Mouse (Mus musculus) forebrain, embryonic 15.5 days (tissue): ENCODE measurements around the gene Tmigd3. TPM values are rescaled to one million over a fixed set of nuclear protein-coding genes. Genes with fewer than 3 reads are reported as not detected.

ENCODE experiments used
- ATAC-seq: fragments of 200-750 bp; cut with Nextera tagmentation; replicated peaks from 2 replicates; pipeline ENCODE4 v1.8.0; 2017; ENCODE audit warnings: mild to moderate bottlenecking, moderate TSS enrichment, moderate library complexity
- H3K27ac ChIP-seq: fragments of 300-500 bp; sonication (generic); replicated peaks from 2 replicates; pipeline ENCODE4 v1.5.1; 2015; ENCODE audit warnings: mild to moderate bottlenecking, inconsistent platforms
- H3K27me3 ChIP-seq: fragments of 300-500 bp; sonication (generic); 2 replicates; pipeline ENCODE4 v1.6.1; 2015; ENCODE audit warnings: inconsistent platforms
- H3K36me3 ChIP-seq: fragments of 300-500 bp; sonication (generic); 2 replicates; pipeline ENCODE4 v1.6.1; 2015; ENCODE audit warnings: mild to moderate bottlenecking, inconsistent platforms
- H3K4me1 ChIP-seq: fragments of 300-500 bp; sonication (generic); 2 replicates; pipeline ENCODE4 v1.6.1; 2015; ENCODE audit warnings: inconsistent platforms
- H3K4me2 ChIP-seq: fragments of 300-500 bp; sonication (generic); replicated peaks from 2 replicates; pipeline ENCODE4 v1.6.1; 2015; ENCODE audit warnings: mild to moderate bottlenecking, inconsistent platforms
- H3K4me3 ChIP-seq: fragments of 300-500 bp; sonication (generic); 2 replicates; pipeline ENCODE4 v1.5.1; 2015; ENCODE audit warnings: mild to moderate bottlenecking, inconsistent platforms
- H3K9ac ChIP-seq: fragments of 300-500 bp; sonication (generic); replicated peaks from 2 replicates; pipeline ENCODE4 v1.6.1; 2015; ENCODE audit warnings: mild to moderate bottlenecking, inconsistent platforms
- H3K9me3 ChIP-seq: fragments of 300-500 bp; sonication (generic); 2 replicates; pipeline ENCODE4 v1.6.1; 2016; ENCODE audit warnings: inconsistent platforms
- WGBS: fragments of 180-500 bp; shearing (Covaris S2); methylation state at CpG from one replicate; pipeline ENCODE4 v1.1.7; 2015; ENCODE audit warnings: mixed read lengths; 5-methylcytosine and 5-hydroxymethylcytosine counted together
- polyA plus RNA-seq: library from polyadenylated mRNA; unstranded; fragments of >200 nt; fragmentation: Nextera tagmentation; extraction: Ambion mirVana; gene quantifications from 2 replicates; pipeline ENCODE4 v1.2.1, GENCODE M21; 2015

The Tmigd3 gene
- polyA plus RNA-seq, 1 experiment from 2014 or later, result 0.24 TPM

- no peak for ATAC-seq
- H3K9me3 ChIP-seq, result no peaks in the 10 kb centered on the region
Measured at GRCm38 (mm10) chr3:105877919-105878318, 7.2 kb downstream of the Tmigd3 start.

GRCm38 (mm10) chr3:105878751-105879150, 8.0 kb downstream of the Tmigd3 start:
- no peak overlapping the region for H3K4me2 ChIP-seq
- no peak overlapping the region for H3K9ac ChIP-seq
- no peak overlapping the region for H3K27ac ChIP-seq
- no peaks in the 10 kb centered on the region for H3K9me3 ChIP-seq
- H3K36me3 ChIP-seq, result no peaks in the 10 kb centered on the region
- no peak for ATAC-seq
- whole genome bisulfite sequencing, result 92% methylated on average over 8 of the region's 8 CpGs
- no peak overlapping the region for H3K4me3 ChIP-seq
- no peaks in the 10 kb centered on the region for H3K27me3 ChIP-seq
- no peaks in the 10 kb centered on the region for H3K4me1 ChIP-seq

More at GRCm38 (mm10) chr3:105877919-105878318, 7.2 kb downstream of the Tmigd3 start:
- H3K4me2 ChIP-seq, result no peak overlapping the region
- no peaks in the 10 kb centered on the region for H3K4me1 ChIP-seq
- H3K36me3 ChIP-seq, result no peaks in the 10 kb centered on the region
- H3K9ac ChIP-seq, result no peak overlapping the region
- WGBS, result 88% methylated on average over 2 of the region's 2 CpGs
- H3K4me3 ChIP-seq, result no peak overlapping the region
- H3K27ac ChIP-seq, result no peak overlapping the region
- H3K27me3 ChIP-seq, result no peaks in the 10 kb centered on the region

GRCm38 (mm10) chr3:105880419-105880818, 9.7 kb downstream of the Tmigd3 start:
- Histone ChIP-seq H3K36me3 (no peaks in the 10 kb centered on the region), H3K4me1 (no peaks in the 10 kb centered on the region), H3K9ac (no peak overlapping the region), H3K4me3 (no peak overlapping the region), H3K27ac (no peak overlapping the region), H3K4me2 (no peak overlapping the region), H3K27me3 (no peaks in the 10 kb centered on the region), H3K9me3 (no peaks in the 10 kb centered on the region)
- no peak for ATAC-seq
- 63% methylated on average over 3 of the region's 3 CpGs for WGBS

- Histone ChIP-seq H3K27me3 (no peaks in the 10 kb centered on the region), H3K9me3 (no peaks in the 10 kb centered on the region), H3K36me3 (no peaks in the 10 kb centered on the region), H3K4me2 (no peak overlapping the region), H3K4me1 (no peaks in the 10 kb centered on the region), H3K27ac (no peak overlapping the region), H3K9ac (no peak overlapping the region), H3K4me3 (no peak overlapping the region)
- no peak for ATAC-seq
- WGBS, result 93% methylated on average over 7 of the region's 7 CpGs
Measured at GRCm38 (mm10) chr3:105882105-105882504, 11.4 kb downstream of the Tmigd3 start.

GRCm38 (mm10) chr3:105883111-105883510, 12.4 kb downstream of the Tmigd3 start:
- WGBS, result 90% methylated on average over 2 of the region's 2 CpGs
- Histone ChIP-seq H3K27me3 (no peaks in the 10 kb centered on the region), H3K4me3 (no peak overlapping the region), H3K27ac (no peak overlapping the region), H3K9me3 (no peaks in the 10 kb centered on the region), H3K4me1 (no peaks in the 10 kb centered on the region), H3K36me3 (no peaks in the 10 kb centered on the region), H3K4me2 (no peak overlapping the region), H3K9ac (no peak overlapping the region)
- ATAC-seq, result no peak

GRCm38 (mm10) chr3:105888961-105889360, 18.3 kb downstream of the Tmigd3 start:
- ATAC-seq, result no peak
- H3K4me3 ChIP-seq, result no peak overlapping the region
- no peak overlapping the region for H3K4me2 ChIP-seq
- no peaks in the 10 kb centered on the region for H3K4me1 ChIP-seq
- 76% methylated on average over 3 of the region's 3 CpGs for WGBS
- H3K9ac ChIP-seq, result no peak overlapping the region
- no peak overlapping the region for H3K27ac ChIP-seq
- H3K27me3 ChIP-seq, result no peaks in the 10 kb centered on the region
- no peaks in the 10 kb centered on the region for H3K36me3 ChIP-seq
- no peaks in the 10 kb centered on the region for H3K9me3 ChIP-seq

GRCm38 (mm10) chr3:105890220-105890619, 19.5 kb downstream of the Tmigd3 start:
- Histone ChIP-seq H3K27me3 (no peaks in the 10 kb centered on the region), H3K36me3 (no peaks in the 10 kb centered on the region), H3K4me1 (no peaks in the 10 kb centered on the region), H3K9me3 (no peaks in the 10 kb centered on the region), H3K4me3 (no peak overlapping the region), H3K27ac (no peak overlapping the region), H3K4me2 (no peak overlapping the region), H3K9ac (no peak overlapping the region)
- 73% methylated on average over 4 of the region's 4 CpGs for WGBS
- ATAC-seq, result no peak

GRCm38 (mm10) chr3:105891141-105891540, 20.4 kb downstream of the Tmigd3 start:
- H3K36me3 ChIP-seq, result no peaks in the 10 kb centered on the region
- H3K27me3 ChIP-seq, result no peaks in the 10 kb centered on the region
- no peak overlapping the region for H3K4me2 ChIP-seq
- H3K9me3 ChIP-seq, result no peaks in the 10 kb centered on the region
- no peak for ATAC-seq
- no peak overlapping the region for H3K9ac ChIP-seq
- 81% methylated on average over 3 of the region's 3 CpGs for WGBS
- H3K27ac ChIP-seq, result no peak overlapping the region
- H3K4me3 ChIP-seq, result no peak overlapping the region
- no peaks in the 10 kb centered on the region for H3K4me1 ChIP-seq

- Histone ChIP-seq H3K9me3 (no peaks in the 10 kb centered on the region), H3K27ac (no peak overlapping the region), H3K4me1 (no peaks in the 10 kb centered on the region), H3K9ac (no peak overlapping the region), H3K36me3 (no peaks in the 10 kb centered on the region), H3K4me2 (no peak overlapping the region), H3K4me3 (no peak overlapping the region), H3K27me3 (no peaks in the 10 kb centered on the region)
- WGBS, result 88% methylated on average over 10 of the region's 10 CpGs
- ATAC-seq, result no peak
Measured at GRCm38 (mm10) chr3:105891760-105892571, 21.3 kb downstream of the Tmigd3 start.

GRCm38 (mm10) chr3:105892572-105893495, 22.1 kb downstream of the Tmigd3 start:
- Histone ChIP-seq H3K9me3 (no peaks in the 10 kb centered on the region), H3K27ac (no peak overlapping the region), H3K4me2 (no peak overlapping the region), H3K4me1 (no peaks in the 10 kb centered on the region), H3K36me3 (no peaks in the 10 kb centered on the region), H3K9ac (no peak overlapping the region), H3K4me3 (no peak overlapping the region), H3K27me3 (no peaks in the 10 kb centered on the region)
- ATAC-seq, result no peak
- WGBS, result 89% methylated on average over 19 of the region's 19 CpGs

- H3K27ac ChIP-seq, result no peak overlapping the region
- no peaks in the 10 kb centered on the region for H3K27me3 ChIP-seq
- no peak overlapping the region for H3K9ac ChIP-seq
- 73% methylated on average over 6 of the region's 6 CpGs for WGBS
- no peaks in the 10 kb centered on the region for H3K36me3 ChIP-seq
- ATAC-seq, result no peak
- H3K9me3 ChIP-seq, result no peaks in the 10 kb centered on the region
- no peaks in the 10 kb centered on the region for H3K4me1 ChIP-seq
- no peak overlapping the region for H3K4me3 ChIP-seq
- H3K4me2 ChIP-seq, result no peak overlapping the region
Measured at GRCm38 (mm10) chr3:105893941-105894391, 23.3 kb downstream of the Tmigd3 start.
